Mouse (Mus musculus): ENCODE data around the gene Fignl1. TPM values are rescaled to one million over a fixed set of nuclear protein-coding genes. Genes with fewer than 3 reads are reported as not detected.

Fignl1 gene
- total and polyA plus RNA-seq, 3 experiments = 34.2 to 59.9 (median 51.2) TPM

Other genes with a start within 250 kb of the Fignl1 start
- gene 4930512M02Rik, start 181.1 kb downstream of the Fignl1 start, total RNA-seq (2012; rRNA removed) = not detected in 2 replicates
- not detected for gene 4930512M02Rik, start 181.1 kb downstream of the Fignl1 start, polyA plus RNA-seq (2012; ENCODE audit: insufficient read depth in 1 of 2, insufficient read length in 2 of 2, low read depth in 1 of 2, low replicate concordance in 2 of 2, missing spikeins in 1 of 2)
- 90.6 and 97.3 TPM in 2 replicates for gene Ikzf1, start 124.0 kb downstream of the Fignl1 start, total RNA-seq (2012; rRNA removed)
- 100 to 1,000 TPM in 1 of 2 experiments, 10 to 100 TPM in 1; 28.0 to 128 TPM for gene Ikzf1, start 124.0 kb downstream of the Fignl1 start, polyA plus RNA-seq (2012; ENCODE audit: insufficient read depth in 1 of 2, insufficient read length in 2 of 2, low read depth in 1 of 2, low replicate concordance in 2 of 2, missing spikeins in 1 of 2)
- 0.08 TPM in 1 of 2 replicates, not detected in the other for gene Ddc, start 89.2 kb upstream of the Fignl1 start, total RNA-seq (2012; rRNA removed)
- under 1 TPM in 1 of 2 experiments, not detected in 1; 0.07 TPM for gene Ddc, start 89.2 kb upstream of the Fignl1 start, polyA plus RNA-seq (2012; ENCODE audit: insufficient read depth in 1 of 2, insufficient read length in 2 of 2, low read depth in 1 of 2, low replicate concordance in 2 of 2, missing spikeins in 1 of 2)
- not detected in 2 replicates for gene Grb10, start 229.7 kb upstream of the Fignl1 start, total RNA-seq (2012; rRNA removed)
- not detected for gene Grb10, start 229.7 kb upstream of the Fignl1 start, polyA plus RNA-seq (2012; ENCODE audit: insufficient read depth in 1 of 2, insufficient read length in 2 of 2, low read depth in 1 of 2, low replicate concordance in 2 of 2, missing spikeins in 1 of 2)